ENCODE assay signal across 14 mouse cellular contexts in the genomic region with DNA sequence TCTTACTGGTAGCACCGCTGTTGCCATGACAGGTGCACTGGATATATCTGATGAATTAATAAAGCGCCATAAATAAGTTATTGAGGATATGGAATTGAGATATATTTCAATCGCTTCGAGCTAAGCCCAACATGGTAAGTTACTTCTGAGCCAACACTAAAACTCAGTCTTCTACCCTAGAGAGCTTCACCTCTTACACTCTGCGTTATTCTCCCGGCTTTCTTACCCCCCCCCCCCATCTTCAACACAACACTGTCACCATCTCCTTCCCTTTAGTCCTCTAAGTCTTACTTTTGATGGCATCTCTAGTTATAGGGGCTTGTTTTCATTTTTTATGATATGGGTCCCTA. TPM values are rescaled to one million over a fixed set of nuclear protein-coding genes. Genes with fewer than 3 reads are reported as not detected.
"Had no signal": no experiment of that assay in that cellular context is flagged by ENCODE, and none has a peak within 500 bp of the region (broad histone marks: within the 10 kb centered on the region; RNA-seq: fewer than 3 reads in every experiment).

No protein-coding gene starts in this region.

- H3K9me3 ChIP-seq: heart, embryonic 10.5 days; heart, embryonic 12.5 days; hindbrain, embryonic 10.5 days; hindbrain, embryonic 12.5 days; intestine, embryonic 15.5 days had no signal

- ATAC-seq: hindbrain, embryonic 16.5 days; inflammation-experienced regulatory T-cells, adult 6 months; intestine, embryonic 15.5 days; intestine, postnatal 0 days had no signal

- H3K36me3 ChIP-seq: heart, embryonic 10.5 days; heart, embryonic 12.5 days; hindbrain, embryonic 10.5 days; hindbrain, embryonic 12.5 days; intestine, embryonic 15.5 days had no signal

- H3K27ac ChIP-seq: gastrocnemius, adult 2 months; heart, embryonic 10.5 days; hindbrain, embryonic 10.5 days; hindbrain, embryonic 12.5 days; hindbrain, embryonic 14.5 days; intestine, embryonic 15.5 days; layer of hippocampus, adult 2 months; left cerebral cortex, adult 2 months had no signal

- H3K4me1 ChIP-seq: heart, embryonic 10.5 days; heart, embryonic 12.5 days; hindbrain, embryonic 10.5 days; hindbrain, embryonic 12.5 days; intestine, embryonic 15.5 days had no signal

- H3K4me2 ChIP-seq: heart, embryonic 12.5 days; hindbrain, embryonic 12.5 days; hindbrain, embryonic 14.5 days; intestine, embryonic 15.5 days; liver, embryonic 11.5 days had no signal

- H3K9ac ChIP-seq: heart, embryonic 12.5 days; hindbrain, embryonic 12.5 days; hindbrain, embryonic 14.5 days; intestine, embryonic 15.5 days had no signal

- H3K27me3 ChIP-seq: heart, embryonic 12.5 days; hindbrain, embryonic 12.5 days; intestine, embryonic 15.5 days had no signal

- H3K4me3 ChIP-seq: gastrocnemius, adult 2 months; heart, embryonic 10.5 days; heart, embryonic 12.5 days; hindbrain, embryonic 10.5 days; hindbrain, embryonic 12.5 days; intestine, embryonic 15.5 days; layer of hippocampus, adult 2 months; left cerebral cortex, adult 2 months had no signal

- DNase-seq: gastrocnemius, postnatal 25 days had no signal

RNA-seq across cellular contexts. Expression of gene Erbb4, which starts 31.6 kb away (rescaled TPM):
- polyA plus RNA-seq: inflammation-experienced regulatory T-cells, adult 6 months; intestine, postnatal 0 days had no signal
